Mouse (Mus musculus): ENCODE results near the gene Tmem221.

GRCm38 (mm10) chr8:71598375-71598774 is 39.7 kb upstream of the Tmem221 start:
- TF ChIP-seq CTCF (IDR thresholded peaks at IDR 0.05; ENCODE audit: control insufficient read depth, insufficient read depth, low read length) (no peak), POLR2A (IDR thresholded peaks at IDR 0.05; ENCODE audit: borderline replicate concordance, control insufficient read depth, low read depth, low read length) (no peak)
